Mouse (Mus musculus) lung, postnatal 4 days (tissue): ENCODE data around the gene Ap2b1.
"Not testable (repeated sequence)": the region's sequence is repeated elsewhere in the genome, so short reads cannot be mapped to it uniquely, and the experiment has no call there.

Experiments used
- DNase-seq, 2 experiments: peaks; one replicate each; pipeline ENCODE4 v3.0.0; 2021

The Ap2b1 gene

GRCm38 (mm10) chr11:83302124-83302523 is 3.3 kb downstream of the Ap2b1 start:
- no peak for DNase-seq

GRCm38 (mm10) chr11:83302526-83303251 is 3.9 kb downstream of the Ap2b1 start, which contains the start of gene Pex12:
Gene Pex12 (minus strand): TSS chr11:83302586.
- DNase-seq, result peak; percentile 95 to 97

- DNase-seq, result peak; percentile 18 to 31
These were observed 4.9 kb downstream of the Ap2b1 start for GRCm38 (mm10) chr11:83303751-83304150.

GRCm38 (mm10) chr11:83304485-83304884 is 5.7 kb downstream of the Ap2b1 start:
- no peak for DNase-seq

GRCm38 (mm10) chr11:83306700-83307253 is 8.0 kb downstream of the Ap2b1 start:
- no peak for DNase-seq

GRCm38 (mm10) chr11:83312471-83312870 is 13.6 kb downstream of the Ap2b1 start:
- DNase-seq, result no peak

- DNase-seq, result no peak
These were observed 20.2 kb downstream of the Ap2b1 start for GRCm38 (mm10) chr11:83319048-83319447.

- not testable (repeated sequence) for DNase-seq
These were observed 27.9 kb downstream of the Ap2b1 start for GRCm38 (mm10) chr11:83326692-83327091.

GRCm38 (mm10) chr11:83327427-83327826 is 28.6 kb downstream of the Ap2b1 start:
- DNase-seq, result peak in 1 of 2 experiments; percentile 49

GRCm38 (mm10) chr11:83335826-83336225 is 37.0 kb downstream of the Ap2b1 start:
- DNase-seq, result no peak

GRCm38 (mm10) chr11:83339705-83340104 is 40.9 kb downstream of the Ap2b1 start:
- DNase-seq, result no peak

- DNase-seq, result no peak
These were observed 43.0 kb downstream of the Ap2b1 start for GRCm38 (mm10) chr11:83341716-83342245.

- DNase-seq, result no peak
These were observed 56.6 kb downstream of the Ap2b1 start for GRCm38 (mm10) chr11:83355428-83355827.

- peak in 1 of 2 experiments; percentile 23 for DNase-seq
These were observed 58.6 kb downstream of the Ap2b1 start for GRCm38 (mm10) chr11:83357421-83357820.

GRCm38 (mm10) chr11:83364656-83365055 is 65.8 kb downstream of the Ap2b1 start:
- DNase-seq, result no peak

- no peak for DNase-seq
These were observed 72.4 kb downstream of the Ap2b1 start for GRCm38 (mm10) chr11:83371267-83371666.

- DNase-seq, result no peak
These were observed 81.0 kb downstream of the Ap2b1 start for GRCm38 (mm10) chr11:83379745-83380341.

GRCm38 (mm10) chr11:83382876-83383531 is 84.2 kb downstream of the Ap2b1 start:
- no peak for DNase-seq

GRCm38 (mm10) chr11:83383532-83383887 is 84.7 kb downstream of the Ap2b1 start:
- no peak for DNase-seq

GRCm38 (mm10) chr11:83393062-83393461 is 94.2 kb downstream of the Ap2b1 start:
- DNase-seq, result no peak

GRCm38 (mm10) chr11:83394802-83395439 is 96.1 kb downstream of the Ap2b1 start:
- no peak for DNase-seq

GRCm38 (mm10) chr11:83397626-83398025 is 98.8 kb downstream of the Ap2b1 start:
- no peak for DNase-seq

- DNase-seq, result no peak
These were observed 99.9 kb downstream of the Ap2b1 start for GRCm38 (mm10) chr11:83398724-83399123.
